Mouse (Mus musculus) left cerebral cortex, adult 18-20 months (tissue): Measurements from ENCODE around the gene Col18a1. TPM values are rescaled to one million over a fixed set of nuclear protein-coding genes. Genes with fewer than 3 reads are reported as not detected.

Experiments
- DNase-seq, 2 experiments: peaks; one replicate each; pipeline ENCODE4 v3.0.0; 2021 to 2022; ENCODE audit warnings: low spot score in 2 of 2, mixed read lengths in 1 of 2
- long read RNA-seq, 2 experiments: library from polyadenylated mRNA; stranded (forward); transcript quantifications; one replicate each; pipeline ENCODE4 v2.0.0; 2021
- total RNA-seq, 2 experiments: library from RNA; stranded (reverse); gene quantifications; 2 replicates each; pipeline ENCODE4 v1.2.3; 2021

Col18a1 gene
- total RNA-seq = 1 to 10 TPM; 4.4 to 4.5 TPM
- long read RNA-seq, experiment 1, full-length matches to known transcripts = 2 of 7 reads
- long read RNA-seq, experiment 1, partial matches to known transcripts = 3 of 7 reads
- long read RNA-seq, experiment 1, other reads (novel, unspliced or antisense) = 2 of 7 reads
- long read RNA-seq, experiment 2, full-length matches to known transcripts = 2 of 8 reads
- long read RNA-seq, experiment 2, partial matches to known transcripts = 2 of 8 reads
- long read RNA-seq, experiment 2, other reads (novel, unspliced or antisense) = 4 of 8 reads

GRCm38 (mm10) chr10:77165963-77166717, at the start of gene Col18a1:
Gene Col18a1, minus strand, starts transcription at chr10:77166548.
- DNase-seq = no peak

DNA sequence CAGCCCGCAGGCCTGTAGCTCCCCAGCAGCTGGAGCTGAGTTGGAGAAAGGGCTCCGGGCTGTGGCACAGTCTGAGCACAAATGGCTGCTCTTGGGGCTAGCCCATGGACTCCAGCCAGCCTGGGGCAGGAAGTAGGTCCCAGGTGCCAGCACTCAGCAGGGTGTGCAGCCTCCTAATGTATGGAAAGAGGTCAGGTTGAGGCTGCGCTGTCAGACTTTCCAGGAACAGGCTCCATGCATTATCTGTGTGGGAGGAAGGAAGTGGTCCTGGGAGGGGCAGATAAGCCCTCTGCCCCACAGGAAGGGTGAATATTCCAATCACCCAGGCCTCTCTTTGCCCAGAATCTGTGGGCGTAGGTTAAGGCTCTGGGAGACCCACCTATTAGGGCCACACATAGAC, 49.3 kb upstream of the Col18a1 start:
- DNase-seq = no peak

GRCm38 (mm10) chr10:77214586-77214985, 48.2 kb upstream of the Col18a1 start:
- DNase-seq = no peak

DNA sequence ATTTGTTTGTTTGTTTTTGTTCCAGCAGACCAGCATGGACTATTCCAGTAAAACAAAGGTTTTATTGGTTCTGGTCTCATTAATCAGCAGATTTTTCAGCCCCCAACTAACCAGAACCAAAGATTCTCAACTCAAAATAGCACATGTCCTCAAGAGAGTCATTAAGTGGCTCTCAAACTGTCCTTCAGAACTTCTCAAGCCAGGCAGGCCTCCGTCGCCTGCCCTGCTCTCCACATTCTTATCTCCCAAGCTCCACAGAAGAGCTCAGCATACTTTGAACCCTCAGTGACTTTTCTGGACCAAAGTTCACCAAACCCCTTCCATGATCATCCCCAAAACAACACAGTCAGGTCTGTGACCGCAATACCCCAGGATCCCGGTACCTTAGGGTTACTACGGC, 47.1 kb upstream of the Col18a1 start:
- DNase-seq = no peak

- DNase-seq = no peak
Measured at GRCm38 (mm10) chr10:77212354-77213120, 46.2 kb upstream of the Col18a1 start.

GRCm38 (mm10) chr10:77211116-77211570, 44.8 kb upstream of the Col18a1 start:
- DNase-seq = peak; percentile 52 to 64

DNA sequence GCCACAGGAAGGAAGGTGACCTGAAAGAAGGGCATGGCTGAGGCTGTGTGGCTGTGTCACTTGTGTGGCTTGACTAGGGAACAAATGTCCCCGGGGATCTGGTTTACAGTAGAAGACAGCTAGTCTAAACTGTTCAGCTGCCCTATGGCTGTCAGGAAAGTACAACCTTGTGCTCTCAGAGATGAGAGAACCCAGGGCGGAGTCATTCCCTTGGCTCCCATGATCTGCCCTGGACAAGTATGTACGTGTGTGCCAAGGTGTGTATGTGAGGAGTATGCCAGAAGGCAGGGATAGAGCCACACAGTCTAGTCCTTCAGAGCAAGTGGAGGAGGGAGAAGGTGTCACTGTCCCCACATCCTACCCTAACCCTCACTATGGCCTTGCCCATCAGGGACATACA, 44.3 kb upstream of the Col18a1 start:
- DNase-seq = no peak

DNA sequence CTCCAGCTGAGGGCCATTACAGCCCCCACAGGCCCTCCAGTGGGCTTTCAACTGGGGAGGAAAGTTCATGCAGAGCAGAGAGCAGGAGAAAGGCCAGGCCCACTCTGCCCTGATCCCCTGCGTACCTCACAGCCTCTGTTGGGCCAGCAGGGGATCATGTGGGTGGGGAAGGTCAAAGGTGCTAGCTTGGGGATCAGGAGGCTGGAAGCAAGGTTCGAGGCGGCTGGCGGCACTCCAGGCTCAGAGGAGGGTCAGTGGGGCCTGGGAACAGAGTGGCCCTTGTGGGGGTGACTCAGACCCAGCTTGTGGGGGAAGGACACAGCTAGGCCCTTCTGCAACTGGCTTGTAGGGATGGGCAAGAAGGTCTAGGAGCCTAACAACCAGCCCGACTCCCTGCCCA, 42.9 kb upstream of the Col18a1 start:
- no peak for DNase-seq

DNA sequence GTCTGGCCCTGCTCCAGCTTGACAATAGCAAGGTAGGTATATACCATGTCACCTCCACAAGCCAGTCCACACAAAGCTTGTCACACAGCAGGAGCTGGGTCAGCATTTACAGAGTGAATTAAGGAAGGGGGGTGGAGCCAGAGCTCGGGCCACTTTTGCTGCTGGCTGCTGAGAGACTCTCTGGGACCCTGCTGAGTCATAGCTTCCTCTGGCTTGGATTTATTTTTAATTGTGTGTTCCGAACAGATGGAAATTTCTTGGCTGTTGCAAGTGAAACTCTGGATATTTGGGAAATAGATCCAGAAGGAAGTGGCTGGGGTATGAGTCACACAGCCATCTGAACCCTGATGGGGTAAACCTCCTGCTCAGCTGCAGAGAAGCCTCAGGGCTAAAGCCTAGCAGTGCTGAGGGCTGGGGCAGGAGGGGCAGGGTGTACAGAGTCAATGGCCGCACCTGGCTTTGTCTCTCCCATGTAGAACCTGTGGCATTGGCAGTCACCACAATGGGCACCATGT, 40.3 kb upstream of the Col18a1 start:
- DNase-seq = peak; percentile 58 to 68

DNA sequence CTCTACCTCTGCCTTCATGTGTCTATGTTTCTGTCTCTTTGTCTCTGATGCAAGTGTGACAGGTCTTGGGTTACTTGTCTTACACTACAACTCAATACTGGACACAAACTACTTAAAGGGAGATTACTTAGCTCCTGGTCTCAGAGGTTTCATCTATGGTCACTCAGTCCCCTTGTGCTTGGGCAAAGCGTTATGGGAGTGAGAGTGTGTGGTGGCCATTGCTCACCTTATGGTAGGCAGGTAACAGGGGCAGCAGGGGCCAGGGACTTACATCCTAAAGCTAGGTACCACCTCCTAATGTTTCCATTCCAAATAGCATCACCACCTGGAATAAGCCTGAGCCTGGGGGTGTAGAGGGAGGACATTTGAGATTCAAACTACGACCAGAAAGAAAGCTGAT, 39.8 kb upstream of the Col18a1 start:
- no peak for DNase-seq

DNA sequence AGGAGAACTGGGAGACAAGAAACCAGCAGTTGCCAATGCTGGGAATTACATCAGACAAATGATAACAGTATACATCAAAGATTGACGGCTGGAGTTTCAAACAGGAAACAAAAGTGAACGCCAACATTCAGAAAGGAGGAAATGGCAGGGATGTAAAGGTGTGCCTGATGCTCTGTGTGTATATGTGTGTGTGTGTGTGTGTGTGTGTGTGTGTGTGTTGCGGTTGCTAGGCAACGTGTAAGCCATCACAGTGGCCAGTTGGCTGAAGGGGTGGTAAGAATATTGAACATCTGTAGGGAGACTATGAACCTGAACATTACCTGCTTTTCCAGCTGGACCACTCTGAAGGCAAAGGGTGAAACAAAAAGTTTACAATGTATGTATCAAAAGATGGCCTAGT, 37.6 kb upstream of the Col18a1 start:
- no peak for DNase-seq

GRCm38 (mm10) chr10:77201919-77202318, 35.6 kb upstream of the Col18a1 start:
- DNase-seq = no peak

DNA sequence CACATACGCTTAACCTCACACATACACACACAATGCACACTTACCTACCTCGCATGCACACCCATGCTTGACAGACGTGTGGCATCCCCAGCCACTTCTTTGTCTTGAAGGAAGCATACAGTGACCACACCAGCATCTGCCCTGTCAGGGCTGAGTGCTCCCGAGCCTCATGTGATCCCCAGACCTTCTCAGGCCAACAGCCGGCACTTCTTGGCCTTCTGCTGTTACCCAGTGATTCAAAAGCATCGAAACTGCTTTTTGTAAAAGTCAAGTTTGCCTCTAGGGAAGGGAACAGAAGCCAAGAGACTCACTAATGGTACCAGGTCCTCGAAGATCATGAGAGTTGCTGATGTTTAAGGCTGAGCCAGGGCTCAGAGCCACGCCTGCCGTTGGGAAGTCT, 33.9 kb upstream of the Col18a1 start:
- DNase-seq = no peak

- DNase-seq = no peak
Measured at GRCm38 (mm10) chr10:77199229-77199628, 32.9 kb upstream of the Col18a1 start.

DNA sequence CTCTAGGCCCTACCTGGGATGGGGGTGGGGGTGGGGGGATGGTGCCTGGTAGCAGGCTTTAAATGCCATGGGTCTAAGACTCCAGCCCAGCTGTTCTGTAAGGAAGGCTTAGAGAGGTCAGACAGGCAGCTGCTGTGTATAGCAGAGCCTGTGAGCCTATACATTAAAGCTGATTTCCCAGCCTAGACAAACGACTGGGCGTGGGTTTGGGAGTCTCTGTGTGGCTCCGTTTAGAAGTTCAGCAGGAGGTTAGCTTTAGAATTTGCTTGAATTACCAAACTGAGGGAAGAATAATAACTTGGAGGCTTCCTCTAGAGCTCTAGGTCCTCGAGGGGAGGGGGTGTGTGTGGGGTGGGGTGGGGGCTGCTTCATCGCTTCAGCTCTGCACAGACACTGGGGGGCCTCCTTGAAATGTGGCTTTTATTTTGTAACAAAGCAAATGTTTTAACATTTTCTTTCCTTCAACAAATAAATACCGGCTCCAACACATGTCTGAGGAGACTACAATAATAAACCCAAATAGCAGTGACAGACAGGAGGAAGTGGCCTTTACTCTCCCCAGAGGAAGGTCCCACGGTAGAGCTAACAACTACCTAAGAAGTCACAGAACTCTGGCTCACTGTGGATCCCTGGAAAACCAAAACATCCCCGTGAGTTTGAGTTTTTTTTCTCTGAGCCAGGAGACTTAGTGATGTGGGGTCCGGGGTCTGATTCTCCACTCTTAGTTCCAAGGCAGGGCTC, 31.3 kb upstream of the Col18a1 start:
- DNase-seq = no peak

DNA sequence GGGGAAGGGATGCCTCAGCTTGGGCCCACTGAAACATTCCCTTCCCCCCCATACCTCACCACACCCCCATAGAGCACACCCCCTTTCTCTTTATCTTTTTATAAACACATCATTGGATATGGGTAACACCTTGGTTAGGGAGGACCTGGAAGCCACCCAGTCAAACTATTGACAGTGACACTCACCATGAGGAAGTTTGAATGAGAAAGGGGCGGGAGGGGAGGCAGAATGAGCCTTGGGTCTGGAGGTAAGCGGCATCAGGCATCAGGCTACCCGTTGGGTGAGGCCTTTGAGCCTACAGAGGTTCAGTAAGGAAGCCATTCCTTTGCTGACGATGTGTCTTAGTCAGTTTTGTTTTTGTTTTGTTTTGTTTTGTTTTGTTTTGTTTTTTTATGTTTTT, 30.3 kb upstream of the Col18a1 start:
- no peak for DNase-seq

- no peak for DNase-seq
Measured at GRCm38 (mm10) chr10:77196115-77196514, 29.8 kb upstream of the Col18a1 start.

DNA sequence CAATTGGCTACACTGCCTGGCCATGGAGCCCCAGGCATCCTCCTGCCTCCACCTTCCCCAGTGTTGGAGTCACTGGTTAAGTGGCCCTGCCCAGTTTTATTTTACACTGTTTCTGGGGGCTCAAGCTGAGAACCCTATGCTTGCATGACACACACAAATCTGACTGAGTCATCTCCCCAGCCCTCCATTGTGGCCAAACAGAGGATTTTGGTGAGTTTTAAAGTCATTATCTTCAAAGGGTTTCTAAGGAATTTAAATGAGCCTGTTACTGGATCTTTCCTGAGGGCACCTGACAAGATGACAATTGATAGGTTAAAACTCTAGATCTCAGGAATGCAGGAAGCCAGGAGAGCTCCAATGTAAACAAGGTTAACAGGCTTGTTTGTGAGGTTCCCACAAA, 27.1 kb upstream of the Col18a1 start:
- DNase-seq = no peak

GRCm38 (mm10) chr10:77192745-77193144, 26.4 kb upstream of the Col18a1 start:
- no peak for DNase-seq

GRCm38 (mm10) chr10:77190967-77191915, 24.9 kb upstream of the Col18a1 start:
- DNase-seq = no peak
